Mouse (Mus musculus) CH12.LX (cell line): Measurements from ENCODE around the gene Gabrr2. TPM values are rescaled to one million over a fixed set of nuclear protein-coding genes. Genes with fewer than 3 reads are reported as not detected.

Source experiments
- DNase-seq: peaks from one replicate; pipeline ENCODE4 v3.0.0-alpha.2; 2013; ENCODE audit errors: extremely low read depth
- H3K27ac ChIP-seq: 2 replicates; pipeline ENCODE4 v1.5.1; 2012; ENCODE audit warnings: low read depth, mild to moderate bottlenecking, control low read depth, moderate library complexity; ENCODE audit not compliant: insufficient read depth
- H3K27me3 ChIP-seq: replicated peaks from 2 replicates; pipeline ENCODE3; 2012; ENCODE audit warnings: inconsistent platforms
- H3K36me3 ChIP-seq, 2 experiments: replicated peaks in 1 of 2; 2 replicates each; pipeline versions ENCODE3 to v1.6.1; 2012; ENCODE audit warnings: inconsistent platforms in 1 of 2, low read length in 1 of 2, mild to moderate bottlenecking in 1 of 2, mixed read lengths in 1 of 2, moderate library complexity in 1 of 2; ENCODE audit not compliant: control insufficient read depth in 1 of 2, insufficient read depth in 1 of 2
- H3K4me1 ChIP-seq, 2 experiments: 2 replicates each; pipeline ENCODE4 v1.6.1; 2012; ENCODE audit warnings: inconsistent platforms in 1 of 2, moderate library complexity in 1 of 2; ENCODE audit not compliant: insufficient read depth in 2 of 2, control insufficient read depth in 1 of 2
- H3K4me2 ChIP-seq: 2 replicates; pipeline ENCODE4 v1.6.1; 2012; ENCODE audit warnings: low read depth, mild to moderate bottlenecking, control low read depth; ENCODE audit not compliant: poor library complexity, insufficient read depth, severe bottlenecking
- H3K4me3 ChIP-seq, 3 experiments: fragments of 150-350 bp in 1 of 3; sonication (generic) in 1 of 3; replicated peaks in 1 of 3; 2 replicates each; pipeline versions ENCODE3 to v1.5.1; 2011 to 2012; ENCODE audit warnings: low read depth in 2 of 3, low read length in 2 of 3, mild to moderate bottlenecking in 2 of 3, moderate library complexity in 2 of 3, control low read depth in 1 of 3, improper control_type of control experiment in 1 of 3, inconsistent platforms in 1 of 3, mixed read lengths in 1 of 3; ENCODE audit not compliant: poor library complexity in 1 of 3
- H3K79me2 ChIP-seq: replicated peaks from 2 replicates; pipeline ENCODE4 v1.6.1; 2012; ENCODE audit warnings: mild to moderate bottlenecking, moderate library complexity; ENCODE audit not compliant: control insufficient read depth, poor library complexity, insufficient read depth, severe bottlenecking; ENCODE audit errors: extremely low read depth
- H3K9ac ChIP-seq: 2 replicates; pipeline ENCODE4 v1.6.1; 2012; ENCODE audit warnings: low read depth, mild to moderate bottlenecking, control low read depth, moderate library complexity; ENCODE audit not compliant: insufficient read depth
- H3K9me3 ChIP-seq: replicated peaks from 2 replicates; pipeline ENCODE3; 2012; ENCODE audit warnings: low read length, inconsistent platforms, mixed read lengths
- CHD1 ChIP-seq: IDR thresholded peaks from 2 replicates; pipeline ENCODE4 v1.6.1; 2012; ENCODE audit warnings: low read depth, low read length, improper control_type of control experiment, inconsistent platforms
- CTCF ChIP-seq, 2 experiments: IDR thresholded peaks in 1 of 2; conservative IDR thresholded peaks in 1 of 2; 2 replicates each; pipeline ENCODE4 v1.5.1; 2011 to 2012; ENCODE audit warnings: low read depth in 2 of 2, low read length in 2 of 2, improper control_type of control experiment in 1 of 2, inconsistent platforms in 1 of 2, mild to moderate bottlenecking in 1 of 2, moderate library complexity in 1 of 2
- E2F4 ChIP-seq: IDR thresholded peaks from 2 replicates; pipeline ENCODE4 v1.6.1; 2011; ENCODE audit warnings: low read depth, low read length, improper control_type of control experiment; ENCODE audit not compliant: insufficient replicate concordance
- ELF1 ChIP-seq: IDR thresholded peaks from 2 replicates; pipeline ENCODE4 v1.6.1; 2014; ENCODE audit warnings: low read depth, mild to moderate bottlenecking, inconsistent platforms, low read length, improper control_type of control experiment
- EP300 ChIP-seq: IDR thresholded peaks from 2 replicates; pipeline ENCODE4 v1.6.1; 2011; ENCODE audit warnings: low read length, improper control_type of control experiment
- GABPA ChIP-seq: IDR thresholded peaks from 2 replicates; pipeline ENCODE4 v1.6.1; 2012; ENCODE audit warnings: low read depth, low read length, improper control_type of control experiment, inconsistent platforms; ENCODE audit not compliant: insufficient replicate concordance
- IRF4 ChIP-seq: IDR thresholded peaks from 2 replicates; pipeline ENCODE4 v1.6.1; 2014; ENCODE audit warnings: low read depth, mild to moderate bottlenecking, inconsistent platforms, low read length, improper control_type of control experiment
- JUN ChIP-seq: IDR thresholded peaks from 2 replicates; pipeline ENCODE4 v1.6.1; 2011; ENCODE audit warnings: low read depth, mild to moderate bottlenecking, low read length, improper control_type of control experiment, moderate library complexity; ENCODE audit not compliant: insufficient read depth
- MAFK ChIP-seq: IDR thresholded peaks from 2 replicates; pipeline ENCODE4 v1.6.1; 2011; ENCODE audit warnings: low read length, improper control_type of control experiment; ENCODE audit not compliant: insufficient replicate concordance
- MAX ChIP-seq: IDR thresholded peaks from 2 replicates; pipeline ENCODE4 v1.6.1; 2011; ENCODE audit warnings: low read length, improper control_type of control experiment
- MAZ ChIP-seq: IDR thresholded peaks from 2 replicates; pipeline ENCODE4 v1.6.1; 2012; ENCODE audit warnings: low read depth, mild to moderate bottlenecking, inconsistent platforms, low read length, improper control_type of control experiment, moderate library complexity
- MEF2A ChIP-seq: IDR thresholded peaks from 2 replicates; pipeline ENCODE4 v1.6.1; 2014; ENCODE audit warnings: low read depth, mild to moderate bottlenecking, inconsistent platforms, low read length, improper control_type of control experiment, borderline replicate concordance
- MXI1 ChIP-seq: IDR thresholded peaks from 2 replicates; pipeline ENCODE4 v1.6.1; 2011; ENCODE audit warnings: mild to moderate bottlenecking, low read depth, low read length, improper control_type of control experiment
- MYC ChIP-seq: IDR thresholded peaks from 2 replicates; pipeline ENCODE4 v1.6.1; 2011; ENCODE audit warnings: low read depth, mild to moderate bottlenecking, improper control_type of control experiment, low read length
- NELFE ChIP-seq: IDR thresholded peaks from 2 replicates; pipeline ENCODE4 v1.6.1; 2011; ENCODE audit warnings: low read depth, low read length, improper control_type of control experiment
- PAX5 ChIP-seq: IDR thresholded peaks from 2 replicates; pipeline ENCODE4 v1.6.1; 2012; ENCODE audit warnings: low read length, inconsistent platforms, mixed read lengths
- POLR2A ChIP-seq: IDR thresholded peaks from 2 replicates; pipeline ENCODE4 v1.6.1; 2011; ENCODE audit warnings: low read depth, mild to moderate bottlenecking, improper control_type of control experiment, low read length
- POLR2AphosphoS2 ChIP-seq: IDR thresholded peaks from 2 replicates; pipeline ENCODE4 v1.6.1; 2011; ENCODE audit warnings: low read depth, low read length, improper control_type of control experiment
- RCOR1 ChIP-seq: conservative IDR thresholded peaks from 2 replicates; pipeline ENCODE4 v1.6.1; 2012; ENCODE audit warnings: low read depth, mild to moderate bottlenecking, inconsistent platforms, low read length, improper control_type of control experiment
- SIN3A ChIP-seq: IDR thresholded peaks from 2 replicates; pipeline ENCODE4 v1.6.1; 2012; ENCODE audit warnings: low read length, improper control_type of control experiment, inconsistent platforms
- SMC3 ChIP-seq: IDR thresholded peaks from 2 replicates; pipeline ENCODE4 v1.6.1; 2011; ENCODE audit warnings: low read depth, low read length, improper control_type of control experiment
- UBTF ChIP-seq: IDR thresholded peaks from 2 replicates; pipeline ENCODE4 v1.6.1; 2012; ENCODE audit warnings: low read depth, mild to moderate bottlenecking, inconsistent platforms, low read length, improper control_type of control experiment, moderate library complexity
- USF1 ChIP-seq: IDR thresholded peaks from 2 replicates; pipeline ENCODE4 v1.6.1; 2014; ENCODE audit warnings: low read depth, mild to moderate bottlenecking, inconsistent platforms, low read length, improper control_type of control experiment
- USF2 ChIP-seq: conservative IDR thresholded peaks from 2 replicates; pipeline ENCODE4 v1.6.1; 2011; ENCODE audit warnings: low read depth, low read length, improper control_type of control experiment
- ZC3H11A ChIP-seq: IDR thresholded peaks from 2 replicates; pipeline ENCODE4 v1.6.1; 2012; ENCODE audit warnings: low read depth, mild to moderate bottlenecking, inconsistent platforms, low read length, improper control_type of control experiment
- ZMIZ1 ChIP-seq: IDR thresholded peaks from 2 replicates; pipeline ENCODE4 v1.6.1; 2012; ENCODE audit warnings: low read depth, mild to moderate bottlenecking, inconsistent platforms, low read length, improper control_type of control experiment
- ZNF384 ChIP-seq: IDR thresholded peaks from 2 replicates; pipeline ENCODE4 v1.6.1; 2012; ENCODE audit warnings: low read depth, low read length, improper control_type of control experiment, inconsistent platforms
- dilution Hi-C: fragments of 300-500 bp; cut with MboI; formaldehyde crosslinking; loops from 2 replicates; pipeline ENCODE4 v1.14.3; 2020; ENCODE audit warnings: low sequenced_read_pairs; ENCODE audit not compliant: extremely low pct_unique_long_range_greater_than_20kb, extremely low pct_ligation_motif_present
- in situ Hi-C: fragments of 300-500 bp; cut with MboI; formaldehyde crosslinking; loops from 3 replicates; pipeline ENCODE4 v1.14.3; 2019; ENCODE audit warnings: low sequenced_read_pairs, low pct_ligation_motif_present, low pct_unique_long_range_greater_than_20kb, mixed read lengths
- polyA plus RNA-seq: library from polyadenylated mRNA; unstranded; fragments of >175 nt; gene quantifications from 2 replicates; pipeline ENCODE4 v1.2.1, GENCODE M21; 2012; ENCODE audit warnings: low read depth; ENCODE audit not compliant: insufficient read length
- total RNA-seq, 2 experiments: library from RNA; depleted of rRNA; stranded (reverse); fragments of 300-350 nt in 1 of 2; fragments of >200 nt in 1 of 2; gene quantifications; 2 replicates each; pipeline ENCODE4 v1.2.3; 2012 to 2014

Gene Gabrr2
- total and polyA plus RNA-seq, 3 experiments, result 0.42 to 0.59 TPM; not detected in 1

GRCm38 (mm10) chr4:33072526-33073161, 9.8 kb downstream of the Gabrr2 start (continued):
- TF ChIP-seq E2F4 (no peak), MAZ (no peak), POLR2A (peak; percentile 61), MAFK (no peak), MEF2A (no peak), JUN (no peak), SIN3A (no peak), ZC3H11A (no peak), IRF4 (no peak), UBTF (no peak), SMC3 (no peak), CTCF (conservative IDR thresholded peaks at IDR 0.05 in 1 of 2, IDR thresholded peaks at IDR 0.05 in 1 of 2; ENCODE audit: low read depth in 2 of 2, low read length in 2 of 2) (no peak), MYC (no peak), RCOR1 (no peak), PAX5 (no peak)

DNA sequence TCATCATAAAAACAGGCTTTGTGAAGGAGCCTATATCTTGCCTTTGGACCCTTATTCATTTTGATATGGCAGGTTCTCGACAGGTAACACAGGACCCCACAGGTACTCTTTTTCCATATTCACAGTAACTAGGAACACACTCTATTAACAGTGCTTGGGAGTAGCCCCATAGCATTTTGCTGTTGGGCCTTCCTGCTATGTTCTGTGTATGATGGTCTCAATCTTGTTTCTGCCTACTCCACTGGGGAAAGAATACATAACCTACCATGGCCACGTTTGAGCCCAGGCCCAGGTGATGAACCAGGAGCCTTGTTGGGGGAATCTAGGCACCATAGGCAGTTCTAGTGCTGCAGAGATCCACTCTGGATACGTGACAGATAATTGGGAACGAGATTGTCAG, 11.6 kb downstream of the Gabrr2 start:
- TF ChIP-seq CHD1 (no peak), ZNF384 (no peak), MAX (no peak), SMC3 (no peak), MEF2A (no peak), EP300 (no peak), MYC (no peak)
- Histone ChIP-seq H3K27me3 (no peaks in the 10 kb centered on the region), H3K9ac (no peak overlapping the region), H3K4me3 (no peak overlapping the region), H3K27ac (no peak overlapping the region), H3K4me1 (peaks cover 22 to 57% of the 10 kb centered on the region in 2 experiments), H3K4me2 (no peak overlapping the region), H3K9me3 (no peaks in the 10 kb centered on the region), H3K36me3 (no peaks in the 10 kb centered on the region), H3K79me2 (no peaks in the 10 kb centered on the region)
- dilution Hi-C loops (no loop called here), in situ Hi-C loops (no loop called here)
- DNase-seq, result no peak

DNA sequence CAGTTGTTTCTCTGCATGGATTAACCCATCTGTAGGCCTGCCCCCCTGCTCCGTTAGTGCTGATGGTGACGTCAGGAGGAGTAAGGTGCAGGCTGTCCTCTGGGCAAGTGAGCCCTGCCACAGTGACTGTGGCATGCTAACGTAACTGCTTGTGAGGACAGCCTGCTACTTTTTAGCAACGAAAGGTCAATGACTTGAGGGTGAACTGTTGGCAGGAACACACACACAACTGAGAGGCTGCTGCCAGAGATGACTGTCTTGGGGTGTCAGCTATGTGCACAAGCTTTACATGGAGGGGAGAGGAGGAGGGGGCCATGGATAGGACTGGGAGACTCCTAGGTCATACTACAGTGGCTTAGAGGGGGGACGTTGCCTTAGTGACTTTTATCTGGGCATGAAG, 12.1 kb downstream of the Gabrr2 start:
- Histone ChIP-seq H3K27ac (no peak overlapping the region), H3K36me3 (no peaks in the 10 kb centered on the region), H3K4me3 (no peak overlapping the region), H3K27me3 (no peaks in the 10 kb centered on the region), H3K79me2 (no peaks in the 10 kb centered on the region), H3K9ac (no peak overlapping the region), H3K4me2 (no peak overlapping the region), H3K9me3 (no peaks in the 10 kb centered on the region), H3K4me1 (peaks cover 22 to 57% of the 10 kb centered on the region in 2 experiments)
- no peak for DNase-seq
- dilution Hi-C loops, result no loop called here
- in situ Hi-C loops, result no loop called here
- TF ChIP-seq MAX (no peak), USF2 (no peak), ZMIZ1 (no peak), PAX5 (no peak), ELF1 (no peak), CHD1 (no peak), IRF4 (no peak), USF1 (no peak), NELFE (no peak), POLR2AphosphoS2 (no peak), MXI1 (no peak), POLR2A (no peak), GABPA (no peak), RCOR1 (no peak), ZNF384 (no peak)
